Mouse (Mus musculus): Measurements from ENCODE around the gene C5ar2. TPM values are rescaled to one million over a fixed set of nuclear protein-coding genes. Genes with fewer than 3 reads are reported as not detected.
"Not testable (repeated sequence)": the region's sequence is repeated elsewhere in the genome, so short reads cannot be mapped to it uniquely, and the experiment has no call there.

C5ar2 gene
- total RNA-seq, 2 experiments from 2014 or later: 0.75 to 0.81 TPM

- DNase-seq (ENCODE audit: extremely low spot score in 1 of 2, low spot score in 1 of 2): no peak
These were observed 15.2 kb upstream of the C5ar2 start, which contains the start of gene C5ar1 for GRCm38 (mm10) chr7:16259110-16259590. Gene C5ar1, minus strand, starts transcription at chr7:16259540.

GRCm38 (mm10) chr7:16257830-16258229 is 13.9 kb upstream of the C5ar2 start:
- no peak for DNase-seq (ENCODE audit: extremely low spot score in 1 of 2, low spot score in 1 of 2)

- DNase-seq (ENCODE audit: extremely low spot score in 1 of 2, low spot score in 1 of 2): not testable (repeated sequence)
These were observed 12.0 kb upstream of the C5ar2 start for GRCm38 (mm10) chr7:16255963-16256362.

GRCm38 (mm10) chr7:16254195-16254594 is 10.2 kb upstream of the C5ar2 start:
- DNase-seq (ENCODE audit: extremely low spot score in 1 of 2, low spot score in 1 of 2): no peak

GRCm38 (mm10) chr7:16250687-16251086 is 6.7 kb upstream of the C5ar2 start:
- DNase-seq (ENCODE audit: extremely low spot score in 1 of 2, low spot score in 1 of 2): no peak

- DNase-seq (ENCODE audit: extremely low spot score in 1 of 2, low spot score in 1 of 2): no peak
These were observed 2.0 kb upstream of the C5ar2 start for GRCm38 (mm10) chr7:16245958-16246357.

- no peak for DNase-seq (ENCODE audit: extremely low spot score in 1 of 2, low spot score in 1 of 2)
These were observed 1.8 kb downstream of the C5ar2 start for GRCm38 (mm10) chr7:16242198-16242597.

GRCm38 (mm10) chr7:16241787-16242186 is 2.2 kb downstream of the C5ar2 start:
- no peak for DNase-seq (ENCODE audit: extremely low spot score in 1 of 2, low spot score in 1 of 2)

- no peak for DNase-seq (ENCODE audit: extremely low spot score in 1 of 2, low spot score in 1 of 2)
These were observed 3.0 kb downstream of the C5ar2 start for GRCm38 (mm10) chr7:16240978-16241303.

GRCm38 (mm10) chr7:16240281-16240977 is 3.5 kb downstream of the C5ar2 start:
- no peak for DNase-seq (ENCODE audit: extremely low spot score in 1 of 2, low spot score in 1 of 2)

GRCm38 (mm10) chr7:16239554-16239997 is 4.4 kb downstream of the C5ar2 start:
- no peak for DNase-seq (ENCODE audit: extremely low spot score in 1 of 2, low spot score in 1 of 2)

GRCm38 (mm10) chr7:16229869-16230268 is 14.1 kb downstream of the C5ar2 start:
- no peak for DNase-seq (ENCODE audit: extremely low spot score in 1 of 2, low spot score in 1 of 2)

GRCm38 (mm10) chr7:16221582-16222272 is 22.2 kb downstream of the C5ar2 start, which contains the start of gene Dhx34:
Gene Dhx34, minus strand, starts transcription at chr7:16222037.
- DNase-seq (ENCODE audit: extremely low spot score in 1 of 2, low spot score in 1 of 2): peak; percentile 90 to 93

GRCm38 (mm10) chr7:16213986-16214385 is 30.0 kb downstream of the C5ar2 start:
- DNase-seq (ENCODE audit: extremely low spot score in 1 of 2, low spot score in 1 of 2): no peak

- no peak for DNase-seq (ENCODE audit: extremely low spot score in 1 of 2, low spot score in 1 of 2)
These were observed 30.8 kb downstream of the C5ar2 start for GRCm38 (mm10) chr7:16213196-16213595.

GRCm38 (mm10) chr7:16210862-16211365 is 33.0 kb downstream of the C5ar2 start:
- no peak for DNase-seq (ENCODE audit: extremely low spot score in 1 of 2, low spot score in 1 of 2)

- no peak for DNase-seq (ENCODE audit: extremely low spot score in 1 of 2, low spot score in 1 of 2)
These were observed 34.9 kb downstream of the C5ar2 start for GRCm38 (mm10) chr7:16208781-16209665.

- no peak for DNase-seq (ENCODE audit: extremely low spot score in 1 of 2, low spot score in 1 of 2)
These were observed 36.5 kb downstream of the C5ar2 start for GRCm38 (mm10) chr7:16207496-16207895.

GRCm38 (mm10) chr7:16207076-16207475 is 36.9 kb downstream of the C5ar2 start:
- DNase-seq (ENCODE audit: extremely low spot score in 1 of 2, low spot score in 1 of 2): no peak

- DNase-seq (ENCODE audit: extremely low spot score in 1 of 2, low spot score in 1 of 2): no peak
These were observed 39.2 kb downstream of the C5ar2 start for GRCm38 (mm10) chr7:16204791-16205190.

GRCm38 (mm10) chr7:16203505-16203903 is 40.5 kb downstream of the C5ar2 start:
- DNase-seq (ENCODE audit: extremely low spot score in 1 of 2, low spot score in 1 of 2): no peak

All from layer of hippocampus, postnatal 25 days (tissue).